Mouse (Mus musculus) duodenum, adult 2 months (tissue): ENCODE measurements around the gene Rimbp3. TPM values are rescaled to one million over a fixed set of nuclear protein-coding genes. Genes with fewer than 3 reads are reported as not detected.

Experiments used
- polyA plus RNA-seq: library from polyadenylated mRNA; depleted of rRNA; stranded (reverse); fragments of >200 nt; gene quantifications from 2 replicates; pipeline ENCODE4 v1.2.3, GENCODE M21; 2012; ENCODE audit warnings: low replicate concordance; rRNA removed

The Rimbp3 gene
- 0.06 and 0.11 TPM in 2 replicates for polyA plus RNA-seq

DNA sequence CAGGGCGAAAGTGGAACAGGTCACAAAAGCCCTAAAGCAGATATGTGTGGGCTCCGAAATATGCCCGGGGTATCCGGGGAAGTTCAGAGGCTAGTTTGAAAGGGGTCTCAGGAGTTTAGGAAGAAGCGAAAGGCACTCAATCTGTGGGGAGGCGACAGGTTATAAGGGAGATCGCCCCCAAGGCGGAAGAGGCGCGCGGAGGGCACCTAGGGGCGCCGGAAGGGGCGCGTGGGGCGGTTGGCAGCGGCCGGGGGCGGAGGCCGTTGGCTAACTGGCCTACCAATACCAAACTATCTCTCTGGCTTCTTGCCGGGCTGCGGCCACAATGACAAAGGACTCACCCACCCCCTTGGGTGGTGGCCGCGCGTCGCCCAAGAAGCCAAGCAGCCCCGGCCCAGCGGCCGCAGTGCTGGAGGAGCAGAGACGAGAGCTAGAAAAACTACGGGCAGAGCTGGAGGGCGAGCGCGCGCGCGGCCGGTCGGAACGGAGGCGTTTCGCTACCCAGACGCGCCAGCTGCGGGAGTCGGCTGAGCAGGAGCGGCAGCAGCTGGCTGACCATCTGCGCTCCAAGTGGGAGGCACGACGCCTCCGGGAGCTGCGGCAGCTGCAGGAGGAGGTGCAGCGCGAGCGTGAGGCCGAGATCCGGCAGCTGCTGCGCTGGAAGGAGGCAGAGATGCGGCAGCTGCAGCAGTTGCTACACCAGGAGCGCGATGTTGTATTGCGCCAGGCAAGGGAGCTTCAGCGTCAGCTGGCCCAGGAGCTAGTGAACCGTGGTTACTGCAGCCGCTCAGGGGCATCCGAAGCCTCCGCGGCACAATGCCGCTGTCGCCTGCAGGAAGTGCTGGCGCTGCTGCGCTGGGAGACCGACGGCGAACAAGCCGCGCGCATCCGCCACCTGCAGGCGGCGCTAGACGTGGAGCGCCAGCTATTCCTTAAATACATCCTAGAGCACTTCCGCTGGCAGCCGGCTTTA, at the start of gene Rimbp3:
TSS of gene Rimbp3 (plus strand) at position 215 of the 973 bp plus-strand sequence.

DNA sequence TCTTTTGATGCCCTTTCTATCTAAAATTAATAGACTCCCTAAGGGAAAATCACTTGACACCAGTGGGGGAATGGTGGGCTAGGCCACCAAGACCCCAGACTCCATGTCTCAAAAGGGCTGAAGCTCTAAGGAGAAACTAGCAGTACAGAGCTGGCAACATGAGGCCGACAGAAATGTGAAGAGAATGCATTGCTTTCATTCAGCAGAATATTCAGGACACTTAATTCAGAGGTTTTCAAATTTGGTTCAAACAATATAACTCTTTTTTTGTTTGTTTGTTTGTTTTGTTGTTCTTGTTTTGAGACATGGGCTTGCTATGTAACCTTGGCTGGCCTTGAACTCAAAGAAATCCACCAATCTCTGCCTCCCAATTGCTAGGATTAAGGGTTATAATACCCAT, 5.9 kb upstream of the Rimbp3 start, which contains the start of gene Ube2l3:
TSS of gene Ube2l3 (minus strand) at position 101 of the 400 bp plus-strand sequence.

DNA sequence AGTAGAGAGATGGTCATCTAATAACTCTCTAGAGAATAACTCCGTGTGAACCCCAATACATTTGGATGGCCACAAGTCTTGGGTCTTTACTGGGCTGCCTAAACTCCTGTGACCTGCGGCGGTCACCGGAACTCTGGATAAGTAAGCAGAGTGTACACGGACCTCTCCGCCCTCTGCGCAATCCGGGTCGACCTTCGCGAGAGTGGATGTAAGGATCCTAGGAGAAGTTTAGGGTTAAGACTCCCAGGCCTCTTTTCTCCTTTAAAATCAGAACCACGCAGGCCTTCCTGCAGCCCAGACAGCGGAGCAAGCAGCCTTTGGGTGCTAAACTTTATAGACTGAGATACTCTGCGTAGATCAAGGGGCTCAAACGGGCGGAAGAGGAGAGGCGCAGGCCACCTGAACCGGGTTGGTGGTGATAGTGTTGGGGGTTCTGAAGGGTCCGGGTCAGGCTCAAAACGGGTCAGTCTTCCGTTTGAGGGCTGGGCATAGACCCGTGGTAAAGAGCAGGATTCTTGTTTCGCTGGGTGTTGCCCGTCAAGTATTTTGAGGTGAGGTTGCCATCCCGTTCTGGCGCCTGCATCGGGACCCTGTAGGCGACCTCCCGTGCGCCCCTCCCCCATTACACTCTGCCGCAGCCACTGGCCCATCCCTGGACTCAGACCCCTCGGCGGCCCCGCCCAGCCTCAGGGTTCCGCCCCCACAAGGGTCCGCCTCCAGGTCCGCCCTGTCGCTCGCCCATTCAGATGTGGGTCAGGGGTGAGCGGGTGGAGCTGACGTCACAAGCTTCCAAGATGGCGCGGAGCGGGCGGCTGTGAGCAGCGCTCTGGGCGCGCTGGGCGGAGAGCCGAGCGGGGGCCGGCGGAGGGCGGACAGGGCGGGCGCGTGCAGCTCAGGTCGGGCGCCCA, 24.6 kb downstream of the Rimbp3 start, which contains the start of gene Hic2:
TSS of gene Hic2 (plus strand) at position 779 of the 908 bp plus-strand sequence.

Other genes starting within 250 kb of the Rimbp3 start
- gene Mapk1, start 225.2 kb upstream of the Rimbp3 start, polyA plus RNA-seq, result 21.3 and 29.2 TPM in 2 replicates
- gene Ypel1, start 138.9 kb upstream of the Rimbp3 start, polyA plus RNA-seq, result 0.46 and 1.0 TPM in 2 replicates
- 53.5 and 68.0 TPM in 2 replicates for gene Ppil2, start 97.3 kb upstream of the Rimbp3 start, polyA plus RNA-seq
- gene 2610318N02Rik, start 83.4 kb upstream of the Rimbp3 start, polyA plus RNA-seq, result 7.8 and 8.6 TPM in 2 replicates
- 91.9 and 94.2 TPM in 2 replicates for gene Sdf2l1, start 76.2 kb upstream of the Rimbp3 start, polyA plus RNA-seq
- gene Ydjc, start 64.0 kb upstream of the Rimbp3 start, polyA plus RNA-seq, result 71.0 and 99.9 TPM in 2 replicates
- gene Ccdc116, start 61.4 kb upstream of the Rimbp3 start, polyA plus RNA-seq, result 14.5 and 14.6 TPM in 2 replicates
- 56.4 and 75.8 TPM in 2 replicates for gene Ube2l3, start 6.0 kb upstream of the Rimbp3 start, polyA plus RNA-seq
- 1.2 and 2.2 TPM in 2 replicates for gene Hic2, start 25.0 kb downstream of the Rimbp3 start, polyA plus RNA-seq
- 6.2 and 12.6 TPM in 2 replicates for gene Tmem191c, start 67.5 kb downstream of the Rimbp3 start, polyA plus RNA-seq
- gene Serpind1, start 122.8 kb downstream of the Rimbp3 start, polyA plus RNA-seq, result 0.08 TPM in 1 of 2 replicates, not detected in the other
- gene Snap29, start 197.4 kb downstream of the Rimbp3 start, polyA plus RNA-seq, result 2.6 and 4.5 TPM in 2 replicates
- 32.3 and 39.8 TPM in 2 replicates for gene Pi4ka, start 197.7 kb downstream of the Rimbp3 start, polyA plus RNA-seq
- 26.8 and 38.8 TPM in 2 replicates for gene Crkl, start 243.4 kb downstream of the Rimbp3 start, polyA plus RNA-seq